In genomic region chr2:171620668-171621067, GRCm38 (mm10) we compare ENCODE assay signal across 19 mouse cellular contexts.
A peak's percentile ranks its signal among the peaks of the same experiment; 100 is the strongest.
DNase-seq lines count a peak whose midpoint lies in the region; ATAC-seq lines count a peak whose summit lies in the region.
"Had no signal": no experiment of that assay in that cellular context is flagged by ENCODE, and none has a peak within 500 bp of the region (broad histone marks: within the 10 kb centered on the region; RNA-seq: fewer than 3 reads in every experiment).

No protein-coding gene starts in this region.

- H3K4me3 ChIP-seq in hindbrain, embryonic 13.5 days = no peak overlapping the region
- no peak overlapping the region for H3K4me3 ChIP-seq in hindbrain, embryonic 10.5 days
- H3K4me3 ChIP-seq in hindbrain, embryonic 16.5 days (ENCODE audit: low read length) = no peak overlapping the region
- no peak overlapping the region for H3K4me3 ChIP-seq in neural tube, embryonic 14.5 days (ENCODE audit: low read depth, low read length)
- H3K4me3 ChIP-seq: embryonic facial prominence, embryonic 13.5 days; forebrain, embryonic 13.5 days; heart, embryonic 12.5 days had no signal

- no peak for DNase-seq in hindbrain, embryonic 10.5 days (ENCODE audit: low spot score)
- DNase-seq in kidney, postnatal 10 days = peak; percentile 16
- no peak for DNase-seq in kidney, adult 9 months
- DNase-seq: adrenal gland, postnatal 14 days; cerebellum, adult 18-20 months; cerebellum, adult 9-11 months; cerebellum, postnatal 36 days; forebrain, postnatal 0 days; gastrocnemius, postnatal 14 days had no signal

- H3K36me3 ChIP-seq in hindbrain, embryonic 13.5 days = no peaks in the 10 kb centered on the region
- no peaks in the 10 kb centered on the region for H3K36me3 ChIP-seq in hindbrain, embryonic 10.5 days
- no peaks in the 10 kb centered on the region for H3K36me3 ChIP-seq in hindbrain, embryonic 16.5 days (ENCODE audit: control insufficient read depth, insufficient read depth, low read length)
- H3K36me3 ChIP-seq in neural tube, embryonic 14.5 days (ENCODE audit: control insufficient read depth, insufficient read depth, low read length) = no peaks in the 10 kb centered on the region
- H3K36me3 ChIP-seq: embryonic facial prominence, embryonic 13.5 days; heart, embryonic 12.5 days had no signal

- H3K9ac ChIP-seq in hindbrain, embryonic 13.5 days = no peak overlapping the region
- H3K9ac ChIP-seq in hindbrain, embryonic 16.5 days (ENCODE audit: low read depth, low read length) = no peak overlapping the region
- H3K9ac ChIP-seq in neural tube, embryonic 14.5 days (replicated peaks; ENCODE audit: low read depth, low read length) = no peak overlapping the region
- H3K9ac ChIP-seq: embryonic facial prominence, embryonic 13.5 days; forebrain, embryonic 13.5 days; forebrain, postnatal 0 days; heart, embryonic 12.5 days had no signal

- H3K9me3 ChIP-seq in hindbrain, embryonic 13.5 days = no peaks in the 10 kb centered on the region
- H3K9me3 ChIP-seq in hindbrain, embryonic 10.5 days = no peaks in the 10 kb centered on the region
- no peaks in the 10 kb centered on the region for H3K9me3 ChIP-seq in hindbrain, embryonic 16.5 days (ENCODE audit: control insufficient read depth, low read length)
- no peaks in the 10 kb centered on the region for H3K9me3 ChIP-seq in neural tube, embryonic 14.5 days (ENCODE audit: control insufficient read depth, low read length)
- H3K9me3 ChIP-seq: embryonic facial prominence, embryonic 13.5 days; forebrain, embryonic 13.5 days; heart, embryonic 12.5 days had no signal

- WGBS in hindbrain, embryonic 13.5 days = 43% methylated on average over 5 of the region's 5 CpGs
- 88% methylated on average over 5 of the region's 5 CpGs for WGBS in hindbrain, embryonic 10.5 days
- 44% methylated on average over 5 of the region's 5 CpGs for WGBS in hindbrain, embryonic 16.5 days
- 32% methylated on average over 5 of the region's 5 CpGs for WGBS in neural tube, embryonic 14.5 days

- no peak overlapping the region for H3K27ac ChIP-seq in hindbrain, embryonic 13.5 days
- no peak overlapping the region for H3K27ac ChIP-seq in hindbrain, embryonic 10.5 days
- H3K27ac ChIP-seq in hindbrain, embryonic 16.5 days (ENCODE audit: low read depth, low read length) = no peak overlapping the region
- no peak overlapping the region for H3K27ac ChIP-seq in neural tube, embryonic 14.5 days (ENCODE audit: low read depth, low read length)
- H3K27ac ChIP-seq: embryonic facial prominence, embryonic 13.5 days; forebrain, embryonic 13.5 days had no signal

- no peak overlapping the region for H3K4me2 ChIP-seq in hindbrain, embryonic 13.5 days
- no peak overlapping the region for H3K4me2 ChIP-seq in hindbrain, embryonic 16.5 days (ENCODE audit: low read length)
- no peak overlapping the region for H3K4me2 ChIP-seq in neural tube, embryonic 14.5 days (ENCODE audit: low read depth, low read length)
- H3K4me2 ChIP-seq: embryonic facial prominence, embryonic 13.5 days; forebrain, embryonic 13.5 days; heart, embryonic 12.5 days had no signal

- ATAC-seq in hindbrain, embryonic 13.5 days (ENCODE audit: low FRiP score) = peak; percentile 61
- 0 out of 2 replicates have a peak, but pooled peaks have one; percentile 50 for ATAC-seq in hindbrain, embryonic 16.5 days
- peak; percentile 79 for ATAC-seq in neural tube, embryonic 14.5 days (ENCODE audit: low read depth)
- no peak for ATAC-seq in erythroblast, adult 5-6 weeks (replicated peaks; ENCODE audit: low FRiP score, poor library complexity, severe bottlenecking)
- ATAC-seq: activated CD4-positive, CD25-positive, alpha-beta regulatory T cell, adult 4 months; forebrain, embryonic 13.5 days; forebrain, postnatal 0 days; Patski had no signal

- no peaks in the 10 kb centered on the region for H3K27me3 ChIP-seq in hindbrain, embryonic 13.5 days
- H3K27me3 ChIP-seq in hindbrain, embryonic 10.5 days (ENCODE audit: insufficient read depth, poor library complexity, severe bottlenecking) = no peaks in the 10 kb centered on the region
- no peaks in the 10 kb centered on the region for H3K27me3 ChIP-seq in hindbrain, embryonic 16.5 days (replicated peaks; ENCODE audit: control insufficient read depth, insufficient read depth, low read length)
- no peaks in the 10 kb centered on the region; the same call in 1 of the 2 replicates for H3K27me3 ChIP-seq in neural tube, embryonic 14.5 days (ENCODE audit: control insufficient read depth, insufficient read depth, low read length)
- H3K27me3 ChIP-seq: CH12.LX; embryonic facial prominence, embryonic 13.5 days; forebrain, embryonic 13.5 days; heart, embryonic 12.5 days; Patski had no signal

- peaks cover 16% of the 10 kb centered on the region for H3K4me1 ChIP-seq in hindbrain, embryonic 13.5 days (replicated peaks)
- H3K4me1 ChIP-seq in hindbrain, embryonic 10.5 days (replicated peaks) = 0 out of 2 replicates have a peak, but pooled peaks cover 3% of the 10 kb centered on the region
- H3K4me1 ChIP-seq in hindbrain, embryonic 16.5 days (ENCODE audit: control insufficient read depth, insufficient read depth, low read depth, low read length) = no peaks in the 10 kb centered on the region
- H3K4me1 ChIP-seq in neural tube, embryonic 14.5 days (ENCODE audit: control insufficient read depth, insufficient read depth, low read length) = no peaks in the 10 kb centered on the region
- H3K4me1 ChIP-seq: forebrain, embryonic 13.5 days; heart, embryonic 12.5 days had no signal
